Mouse (Mus musculus) heart, embryonic 10.5 days (tissue): ENCODE data around the gene Strbp. TPM values are rescaled to one million over a fixed set of nuclear protein-coding genes. Genes with fewer than 3 reads are reported as not detected.

Source experiments
- microRNA-seq: library from miRNA; unstranded; fragments of <30 nt; microRNA quantifications from one replicate; pipeline ENCODE4, GENCODE M21; 2017
- polyA plus RNA-seq: library from polyadenylated mRNA; unstranded; fragments of >200 nt; fragmentation: Nextera tagmentation; extraction: Ambion mirVana; gene quantifications from 2 replicates; pipeline ENCODE4 v1.2.1, GENCODE M21; 2016

Gene Strbp
- polyA plus RNA-seq, 1 experiment from 2014 or later: 33.6 TPM

Small RNA genes lying within 50 kb of the gene (microRNA-seq; reads per million reads assigned to microRNA genes)
- 4.0 reads per million, percentile 11 among the genes with 10 or more reads in this experiment for gene Mir5128

Other genes starting within 250 kb of the Strbp start
- gene Gpr21, start 187.5 kb downstream of the Strbp start, polyA plus RNA-seq: 0.79 and 1.1 TPM in 2 replicates
- gene Crb2, start 72.4 kb upstream of the Strbp start, polyA plus RNA-seq: 15.2 and 18.5 TPM in 2 replicates